Mouse (Mus musculus): ENCODE results near the gene Lancl1.

Lancl1 gene

GRCm38 (mm10) chr1:67038246-67038987 lies at the start of gene Lancl1:
TSS of gene Lancl1 (minus strand) at chr1:67038872.
- peak; percentile 83 for DNase-seq (ENCODE audit: inconsistent ontology term)

DNA sequence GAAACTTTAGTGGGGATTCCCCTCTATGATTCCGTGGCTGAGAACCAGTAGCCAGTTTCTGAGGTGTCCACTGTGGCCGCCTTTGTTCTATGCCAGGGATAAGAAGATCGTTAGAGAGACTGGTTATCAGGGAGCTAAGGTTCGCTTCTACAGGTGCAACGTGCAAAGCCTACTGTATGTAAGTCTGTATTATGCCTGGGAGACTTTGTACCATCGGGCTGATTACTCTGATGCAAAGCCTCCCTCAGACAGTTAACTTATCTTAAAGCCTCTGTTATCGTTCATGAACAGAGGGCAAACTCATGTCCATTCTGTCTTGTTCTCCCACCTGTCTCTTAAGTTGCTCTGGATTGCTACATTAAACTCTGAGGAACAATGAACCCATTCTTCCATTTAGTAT lies 40.5 kb upstream of the Lancl1 start:
- DNase-seq (ENCODE audit: inconsistent ontology term) = no peak

- no peak for DNase-seq (ENCODE audit: inconsistent ontology term)
Measured at GRCm38 (mm10) chr1:67078666-67079065, 40.0 kb upstream of the Lancl1 start.

DNA sequence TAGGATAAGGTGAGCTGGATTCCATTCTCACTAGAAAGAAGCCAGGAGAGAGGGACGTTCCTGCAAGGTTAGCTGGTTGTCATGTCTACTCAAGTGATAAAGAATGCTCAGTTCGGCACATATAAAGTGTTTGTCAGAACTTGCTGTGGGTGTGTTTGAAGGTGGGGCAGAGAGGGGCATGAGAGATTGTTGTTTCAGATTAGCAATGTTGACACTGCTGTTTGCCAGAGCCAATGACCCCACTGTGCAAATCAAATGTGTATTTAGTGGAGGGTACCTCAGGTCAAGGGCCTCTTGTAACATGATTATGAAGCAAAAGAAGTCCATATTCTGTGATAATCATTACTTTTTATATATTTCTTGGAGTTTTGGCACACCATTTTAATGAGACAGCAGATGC lies 39.1 kb upstream of the Lancl1 start:
- no peak for DNase-seq (ENCODE audit: inconsistent ontology term)

GRCm38 (mm10) chr1:67067561-67067960 lies 28.9 kb upstream of the Lancl1 start:
- no peak for DNase-seq (ENCODE audit: inconsistent ontology term)

- DNase-seq (ENCODE audit: inconsistent ontology term) = no peak
Measured at GRCm38 (mm10) chr1:67065347-67066270, 26.9 kb upstream of the Lancl1 start.

GRCm38 (mm10) chr1:67061456-67062085 lies 22.9 kb upstream of the Lancl1 start:
- DNase-seq (ENCODE audit: inconsistent ontology term) = peak; percentile 20

DNA sequence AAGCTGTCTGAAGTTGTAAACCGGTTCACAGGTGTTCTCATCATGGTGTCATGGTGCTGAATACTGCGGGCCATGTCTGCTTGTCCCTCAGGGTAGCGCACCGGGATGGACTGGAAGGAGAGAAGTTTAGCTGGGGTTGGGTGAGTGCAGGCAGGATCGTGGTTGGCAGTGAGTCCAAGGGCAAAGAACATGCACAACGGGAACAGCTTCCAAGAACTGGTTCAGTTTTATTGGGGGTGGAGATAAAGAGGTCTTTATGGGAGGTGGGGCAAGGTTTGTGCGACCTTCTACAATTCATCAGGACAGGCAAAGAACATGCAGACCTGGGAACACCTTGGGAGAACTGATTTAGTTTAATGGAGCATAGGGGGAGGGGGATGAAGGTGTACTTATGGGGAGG lies 17.1 kb upstream of the Lancl1 start:
- no peak for DNase-seq (ENCODE audit: inconsistent ontology term)

- DNase-seq (ENCODE audit: inconsistent ontology term) = peak; percentile 71
Measured at GRCm38 (mm10) chr1:67052721-67053120, 14.0 kb upstream of the Lancl1 start.

DNA sequence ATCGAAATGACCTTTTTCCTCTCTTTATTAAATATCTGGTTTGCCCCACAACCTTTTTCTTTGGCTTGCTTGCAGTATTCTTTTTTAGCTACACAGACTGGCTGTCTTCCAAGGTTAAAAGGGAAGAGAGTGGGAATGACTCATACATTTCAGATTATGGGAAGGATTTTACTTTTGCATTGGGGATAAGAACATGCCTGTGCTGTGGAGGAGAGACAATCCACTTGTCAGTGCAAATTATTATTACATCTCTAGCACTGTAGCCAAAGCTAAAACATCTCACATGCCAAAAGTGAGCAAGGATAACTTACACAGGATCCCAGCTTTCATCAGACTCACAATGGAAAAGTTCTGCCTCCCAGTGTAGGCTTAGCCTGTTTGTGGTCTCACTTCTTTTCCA lies 10.9 kb upstream of the Lancl1 start:
- peak; percentile 76 for DNase-seq (ENCODE audit: inconsistent ontology term)

DNA sequence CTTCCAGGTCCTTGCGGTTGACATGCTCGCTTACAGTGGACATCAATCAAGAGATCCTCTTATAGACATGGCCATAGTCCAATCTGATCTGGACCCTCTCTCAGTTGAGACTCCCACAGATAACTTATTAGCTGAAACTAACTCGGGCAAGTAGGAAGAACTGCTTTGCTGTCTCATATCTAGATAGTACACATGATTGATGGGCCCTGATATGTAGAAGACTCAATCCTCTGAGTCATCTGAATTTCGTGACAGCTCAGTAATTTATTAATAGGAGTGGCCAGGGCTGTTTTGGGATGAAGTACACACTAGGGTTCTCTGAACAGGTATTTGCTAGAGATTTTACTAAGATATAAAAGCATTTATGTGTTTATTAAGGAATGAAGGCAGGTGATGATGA lies 10.0 kb upstream of the Lancl1 start:
- DNase-seq (ENCODE audit: inconsistent ontology term) = no peak

DNA sequence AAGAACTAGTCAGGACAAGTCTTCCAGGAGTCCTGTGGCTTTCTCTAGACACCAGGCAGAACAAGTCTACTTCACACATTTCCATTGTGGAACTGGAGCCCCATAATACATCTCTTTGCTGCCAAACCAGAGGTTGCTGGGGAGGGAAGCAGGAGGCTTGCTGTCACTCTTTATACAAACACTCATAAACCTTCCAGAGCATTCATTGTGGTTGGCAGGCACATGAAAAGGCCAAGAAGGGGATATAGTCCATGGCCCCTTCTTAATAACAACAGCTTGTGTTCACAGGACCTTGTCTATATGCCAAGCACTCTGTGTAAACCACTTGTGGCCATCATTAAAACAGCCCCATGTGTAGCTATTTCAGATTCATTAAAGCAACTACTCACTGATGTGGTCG lies 6.4 kb upstream of the Lancl1 start:
- DNase-seq (ENCODE audit: inconsistent ontology term) = no peak

DNA sequence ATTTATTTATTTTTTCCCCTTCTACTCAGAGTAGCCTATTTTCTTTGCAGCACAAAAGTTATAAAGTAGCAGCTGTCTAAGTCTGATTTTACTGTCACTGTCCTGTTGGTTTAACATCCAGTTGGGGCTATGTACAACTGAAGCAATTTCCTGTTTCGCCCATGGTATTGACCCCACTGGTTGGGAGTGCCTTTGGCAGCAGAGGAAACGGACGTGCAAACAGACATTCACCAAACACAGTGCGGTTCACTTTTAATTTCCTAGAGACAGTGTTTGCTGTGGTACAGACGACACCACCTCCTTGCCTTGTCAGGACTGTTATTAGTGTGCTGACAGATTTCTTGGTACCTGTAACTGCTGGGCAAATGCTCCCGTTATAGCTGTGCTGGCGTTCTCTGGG lies 3.9 kb upstream of the Lancl1 start:
- no peak for DNase-seq (ENCODE audit: inconsistent ontology term)

DNA sequence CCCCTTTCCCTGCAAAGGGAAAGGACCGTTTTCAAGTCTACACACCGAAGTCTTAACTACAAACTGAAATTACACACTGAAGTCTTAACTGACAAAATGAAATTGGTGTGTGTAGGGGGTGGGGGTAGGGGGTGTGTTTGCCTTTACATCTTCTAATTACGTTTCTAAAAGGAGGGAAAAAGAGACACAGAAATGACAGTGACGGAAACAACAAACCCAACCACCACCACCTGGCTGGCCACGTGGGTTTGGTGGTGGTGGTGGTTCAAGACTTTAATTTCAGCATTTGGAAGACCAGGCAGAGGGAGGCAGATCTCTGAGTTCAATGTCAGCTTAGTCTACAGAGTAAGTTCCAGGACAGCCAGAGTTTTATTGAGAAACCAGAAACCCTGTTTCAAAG lies 411 bp upstream of the Lancl1 start:
- no peak for DNase-seq (ENCODE audit: inconsistent ontology term)

- DNase-seq (ENCODE audit: inconsistent ontology term) = no peak
Measured at GRCm38 (mm10) chr1:67037198-67037597, 1.5 kb downstream of the Lancl1 start.

DNA sequence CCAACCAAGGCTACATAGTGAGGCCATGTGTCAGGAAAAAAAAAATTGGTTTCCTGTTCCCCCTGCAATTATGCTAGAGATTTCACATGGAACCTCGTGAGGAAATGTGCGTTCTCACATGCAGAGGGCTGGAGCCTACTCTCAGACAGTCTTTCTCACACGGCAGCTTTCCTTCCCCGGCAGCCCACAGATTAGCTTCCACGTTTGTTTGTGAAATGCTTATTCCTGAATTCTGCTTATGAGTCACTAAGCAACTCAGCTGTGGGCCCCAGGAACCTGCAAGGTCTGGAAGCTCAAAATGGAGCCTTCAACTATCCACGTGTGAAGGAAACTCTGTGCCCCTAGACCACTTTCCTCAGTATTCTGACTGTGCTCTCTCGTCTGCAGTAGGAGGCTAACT lies 5.4 kb downstream of the Lancl1 start:
- DNase-seq (ENCODE audit: inconsistent ontology term) = no peak

DNA sequence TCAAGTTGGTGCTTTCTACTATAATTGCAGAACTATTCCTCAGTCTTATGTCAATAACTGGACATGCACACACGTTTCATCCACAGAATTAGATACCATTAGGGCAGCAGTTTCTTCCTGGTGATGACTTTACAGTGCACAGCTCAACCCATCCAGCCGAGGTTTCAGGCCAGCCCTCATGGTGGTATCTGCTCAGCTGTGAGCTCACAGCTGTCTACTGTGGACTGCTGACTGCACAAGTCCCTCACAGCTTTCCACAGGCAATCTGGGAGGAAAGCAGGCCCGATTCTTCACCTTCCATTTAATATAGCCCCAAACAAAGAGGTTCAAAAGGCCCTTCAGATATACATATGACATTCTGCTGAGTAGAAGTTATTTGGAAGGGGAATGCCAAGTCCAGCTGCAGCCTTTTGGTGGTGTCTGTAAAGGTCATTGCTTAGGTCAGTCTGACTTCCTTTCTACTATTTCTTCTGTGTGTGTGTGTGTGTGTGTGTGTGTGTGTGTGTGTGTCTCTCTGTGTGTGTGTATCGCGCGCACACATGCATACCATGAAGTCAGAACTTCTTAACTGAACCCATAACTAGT lies 11.7 kb downstream of the Lancl1 start:
- no peak for DNase-seq (ENCODE audit: inconsistent ontology term)

DNA sequence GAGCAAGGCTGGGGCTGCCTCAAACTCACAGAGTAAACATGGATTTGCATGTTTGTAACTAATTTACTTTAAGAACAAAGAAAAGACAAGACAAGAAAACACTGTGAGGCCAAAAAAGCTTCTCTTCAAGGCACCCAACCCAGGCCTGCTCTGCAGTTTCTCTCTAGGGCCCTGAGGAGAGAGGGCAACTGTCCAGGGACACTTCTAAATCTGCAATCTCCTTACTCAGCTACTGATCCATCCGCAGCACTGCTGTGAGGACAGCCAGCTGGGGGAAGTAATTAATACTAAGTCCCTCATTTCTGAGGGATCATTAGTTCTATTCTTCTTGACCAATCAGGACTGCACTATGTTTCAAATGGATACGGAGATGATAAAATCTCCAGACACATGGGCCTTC lies 12.5 kb downstream of the Lancl1 start:
- DNase-seq (ENCODE audit: inconsistent ontology term) = no peak

DNA sequence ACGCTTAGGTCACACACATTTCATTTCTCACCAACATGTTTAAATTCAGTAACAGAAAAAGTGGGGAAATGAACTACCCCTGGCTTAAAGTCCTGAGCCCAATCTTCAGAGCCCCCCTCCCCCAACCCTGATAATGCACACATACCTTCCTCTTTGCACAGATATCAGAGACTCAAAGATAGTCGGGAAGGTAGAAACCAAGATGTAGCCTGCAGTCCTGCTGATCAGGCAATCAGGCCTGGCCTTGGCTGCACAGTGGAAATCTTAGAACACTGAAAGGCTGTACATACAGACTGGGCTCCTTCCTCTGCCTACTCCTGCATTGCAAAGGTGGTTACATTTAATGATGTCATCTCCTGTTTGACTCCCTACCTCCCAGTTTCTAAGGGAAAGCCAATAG lies 15.9 kb downstream of the Lancl1 start:
- no peak for DNase-seq (ENCODE audit: inconsistent ontology term)

GRCm38 (mm10) chr1:67022051-67022450 lies 16.6 kb downstream of the Lancl1 start:
- DNase-seq (ENCODE audit: inconsistent ontology term) = no peak

DNA sequence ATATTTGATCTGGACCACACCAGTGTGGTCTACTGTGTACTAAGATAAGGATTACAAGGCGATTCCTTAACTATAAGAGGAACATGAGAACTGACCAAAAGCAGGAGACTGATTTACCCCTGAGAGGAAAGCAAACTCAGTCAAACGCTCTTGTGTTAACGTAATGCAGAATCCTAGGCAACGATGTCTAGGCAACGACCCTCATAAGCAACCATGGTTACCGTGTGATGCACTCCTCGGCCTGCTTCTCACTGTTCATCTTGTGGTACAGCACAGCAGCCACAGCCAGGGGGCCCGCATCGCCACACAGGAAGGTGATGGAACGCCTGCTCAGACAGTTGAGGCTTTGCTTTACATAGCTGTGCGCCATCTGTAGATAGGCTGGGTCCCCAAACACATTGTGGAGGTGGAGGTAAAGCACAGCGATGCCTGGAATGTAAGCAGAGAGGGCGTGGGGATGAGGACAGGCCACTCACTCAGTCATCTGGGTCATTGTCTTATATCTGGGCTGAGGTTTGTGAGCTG lies 18.0 kb downstream of the Lancl1 start:
- no peak for DNase-seq (ENCODE audit: inconsistent ontology term)

All from Muller cell, postnatal 12 days (primary cell).